In genomic region chr15:103227572-103227971, GRCm38 (mm10) we compare ENCODE assay signal across 28 mouse cellular contexts. TPM values are rescaled to one million over a fixed set of nuclear protein-coding genes. Genes with fewer than 3 reads are reported as not detected.
DNase-seq lines count a peak whose midpoint lies in the region; ATAC-seq and TF ChIP-seq lines count a peak whose summit lies in the region.
"Had no signal": no experiment of that assay in that cellular context is flagged by ENCODE, and none has a peak within 500 bp of the region (broad histone marks: within the 10 kb centered on the region; RNA-seq: fewer than 3 reads in every experiment).

No protein-coding gene starts in this region.

- 85% methylated on average over 2 of the region's 2 CpGs for WGBS in hindbrain, embryonic 13.5 days
- WGBS in hindbrain, postnatal 0 days = 81% methylated on average over 2 of the region's 2 CpGs
- 62% methylated on average over 2 of the region's 2 CpGs for WGBS in stomach, embryonic 15.5 days
- 85% methylated on average over 2 of the region's 2 CpGs for WGBS in midbrain, embryonic 11.5 days

- TF ChIP-seq EP300 in ES-Bruce4 (IDR thresholded peaks at IDR 0.05; ENCODE audit: insufficient read depth, low read depth, low read length) = no peak

- H3K4me1 ChIP-seq in hindbrain, embryonic 13.5 days (replicated peaks) = peaks cover 5% of the 10 kb centered on the region
- H3K4me1 ChIP-seq in hindbrain, postnatal 0 days (ENCODE audit: insufficient read depth, low read length) = no peaks in the 10 kb centered on the region
- no peaks in the 10 kb centered on the region for H3K4me1 ChIP-seq in ES-Bruce4 (ENCODE audit: control insufficient read depth, insufficient read depth, low read length)
- H3K4me1 ChIP-seq in stomach, embryonic 15.5 days = peaks cover 9% of the 10 kb centered on the region; the same call in 1 of the 2 replicates
- H3K4me1 ChIP-seq in midbrain, embryonic 11.5 days (ENCODE audit: control insufficient read depth, insufficient read depth, low read length) = no peaks in the 10 kb centered on the region
- H3K4me1 ChIP-seq: embryonic facial prominence, embryonic 10.5 days; hindbrain, embryonic 12.5 days; neural tube, embryonic 13.5 days had no signal

- DNase-seq in hindbrain, postnatal 0 days (ENCODE audit: low spot score) = no peak
- no peak for DNase-seq in layer of hippocampus, adult 2 months (ENCODE audit: low spot score in 2 of 2)
- no peak for DNase-seq in layer of hippocampus, postnatal 10 days (ENCODE audit: low spot score in 2 of 2)
- DNase-seq in midbrain, embryonic 11.5 days (ENCODE audit: low spot score, missing footprints) = no peak
- DNase-seq: adrenal gland, postnatal 36 days; cerebellum, adult 9-11 months; gastrocnemius, postnatal 25 days; heart, adult 18-20 months; kidney, postnatal 10 days; lung, postnatal 14 days; midbrain, embryonic 14.5 days; retina, postnatal 1 day; right cerebral cortex, postnatal 25 days; spleen, adult 18-20 months had no signal

- H3K9me3 ChIP-seq in hindbrain, embryonic 13.5 days = no peaks in the 10 kb centered on the region
- H3K9me3 ChIP-seq in hindbrain, postnatal 0 days (ENCODE audit: low read length) = no peaks in the 10 kb centered on the region
- H3K9me3 ChIP-seq in ES-Bruce4 (replicated peaks; ENCODE audit: control insufficient read depth, insufficient read depth, low read length, poor library complexity, severe bottlenecking) = no peaks in the 10 kb centered on the region
- H3K9me3 ChIP-seq in stomach, embryonic 15.5 days = no peaks in the 10 kb centered on the region
- no peaks in the 10 kb centered on the region for H3K9me3 ChIP-seq in midbrain, embryonic 11.5 days (ENCODE audit: control insufficient read depth, low read length)
- H3K9me3 ChIP-seq: embryonic facial prominence, embryonic 10.5 days; forebrain, embryonic 10.5 days; heart, embryonic 13.5 days; hindbrain, embryonic 12.5 days; limb, embryonic 13.5 days; liver, embryonic 12.5 days; megakaryocyte, embryonic 14.5 days; neural tube, embryonic 13.5 days had no signal

- no peak overlapping the region for H3K4me2 ChIP-seq in hindbrain, embryonic 13.5 days
- no peak overlapping the region for H3K4me2 ChIP-seq in hindbrain, postnatal 0 days (ENCODE audit: low read depth, low read length)
- H3K4me2 ChIP-seq in stomach, embryonic 15.5 days = no peak overlapping the region; the same call in 1 of the 2 replicates
- H3K4me2 ChIP-seq in midbrain, embryonic 11.5 days = no peak overlapping the region
- H3K4me2 ChIP-seq: heart, embryonic 13.5 days; hindbrain, embryonic 12.5 days; limb, embryonic 13.5 days; liver, embryonic 12.5 days; neural tube, embryonic 13.5 days had no signal

- no peak for TF ChIP-seq POLR2A in ES-Bruce4 (IDR thresholded peaks at IDR 0.05; ENCODE audit: insufficient read depth, low read length)

- H3K4me3 ChIP-seq in hindbrain, embryonic 13.5 days = no peak overlapping the region
- no peak overlapping the region for H3K4me3 ChIP-seq in hindbrain, postnatal 0 days (ENCODE audit: low read length)
- H3K4me3 ChIP-seq in layer of hippocampus, adult 2 months = no peak overlapping the region
- no peak overlapping the region for H3K4me3 ChIP-seq in ES-Bruce4 (ENCODE audit: low read depth, low read length)
- H3K4me3 ChIP-seq in stomach, embryonic 15.5 days (replicated peaks) = no peak overlapping the region
- H3K4me3 ChIP-seq in midbrain, embryonic 11.5 days (ENCODE audit: low read depth, low read length) = no peak overlapping the region
- H3K4me3 ChIP-seq: embryonic facial prominence, embryonic 10.5 days; forebrain, embryonic 10.5 days; heart, embryonic 13.5 days; hindbrain, embryonic 12.5 days; limb, embryonic 13.5 days; liver, embryonic 12.5 days; megakaryocyte, embryonic 14.5 days; neural tube, embryonic 13.5 days had no signal

- H3K27me3 ChIP-seq in hindbrain, embryonic 13.5 days = no peaks in the 10 kb centered on the region
- H3K27me3 ChIP-seq in hindbrain, postnatal 0 days (ENCODE audit: insufficient read depth, low read length) = no peaks in the 10 kb centered on the region
- H3K27me3 ChIP-seq in ES-Bruce4 (ENCODE audit: control insufficient read depth, insufficient read depth, low read length, poor library complexity, severe bottlenecking) = no peaks in the 10 kb centered on the region
- no peaks in the 10 kb centered on the region for H3K27me3 ChIP-seq in stomach, embryonic 15.5 days (replicated peaks)
- no peaks in the 10 kb centered on the region for H3K27me3 ChIP-seq in midbrain, embryonic 11.5 days (ENCODE audit: control insufficient read depth, insufficient read depth, low read length)
- H3K27me3 ChIP-seq: heart, embryonic 13.5 days; hindbrain, embryonic 12.5 days; limb, embryonic 13.5 days; liver, embryonic 12.5 days; megakaryocyte, embryonic 14.5 days; neural tube, embryonic 13.5 days had no signal

- H3K36me3 ChIP-seq in hindbrain, embryonic 13.5 days = no peaks in the 10 kb centered on the region
- no peaks in the 10 kb centered on the region for H3K36me3 ChIP-seq in hindbrain, postnatal 0 days (ENCODE audit: insufficient read depth, low read length)
- H3K36me3 ChIP-seq in ES-Bruce4 (ENCODE audit: control insufficient read depth, insufficient read depth, low read length, poor library complexity, severe bottlenecking) = peaks cover 1% of the 10 kb centered on the region
- no peaks in the 10 kb centered on the region for H3K36me3 ChIP-seq in stomach, embryonic 15.5 days
- no peaks in the 10 kb centered on the region for H3K36me3 ChIP-seq in midbrain, embryonic 11.5 days (ENCODE audit: control insufficient read depth, insufficient read depth, low read length)
- H3K36me3 ChIP-seq: hindbrain, embryonic 12.5 days; neural tube, embryonic 13.5 days had no signal

- ATAC-seq in hindbrain, embryonic 13.5 days (ENCODE audit: low FRiP score) = no peak
- ATAC-seq in hindbrain, postnatal 0 days = no peak
- ATAC-seq in stomach, embryonic 15.5 days (ENCODE audit: insufficient read depth, low FRiP score, low read depth) = no peak
- no peak for ATAC-seq in midbrain, embryonic 11.5 days (ENCODE audit: low FRiP score)
- ATAC-seq: CD4-positive, CD25-positive, alpha-beta regulatory T cell, adult 4 months; forebrain, embryonic 16.5 days; liver, embryonic 12.5 days had no signal

- no peak for TF ChIP-seq CTCF in hindbrain, postnatal 0 days (IDR thresholded peaks at IDR 0.05; ENCODE audit: low read depth)
- no peak for TF ChIP-seq CTCF in layer of hippocampus, adult 2 months (conservative IDR thresholded peaks at IDR 0.05)
- no peak for TF ChIP-seq CTCF in ES-Bruce4 (IDR thresholded peaks at IDR 0.05; ENCODE audit: low read depth, low read length)

- H3K27ac ChIP-seq in hindbrain, embryonic 13.5 days = 0 out of 2 replicates have a peak overlapping the region, but pooled peaks have one; percentile 5
- no peak overlapping the region for H3K27ac ChIP-seq in hindbrain, postnatal 0 days
- H3K27ac ChIP-seq in layer of hippocampus, adult 2 months = peak overlapping the region; percentile 18; the same call in 1 of the 2 replicates
- H3K27ac ChIP-seq in ES-Bruce4 (ENCODE audit: insufficient read depth, low read length) = peak overlapping the region; percentile 24; the same call in 1 of the 2 replicates
- H3K27ac ChIP-seq in stomach, embryonic 15.5 days = peak overlapping the region; percentile 54
- H3K27ac ChIP-seq in midbrain, embryonic 11.5 days (ENCODE audit: low read depth, low read length) = no peak overlapping the region
- H3K27ac ChIP-seq: embryonic facial prominence, embryonic 10.5 days; forebrain, embryonic 10.5 days; heart, embryonic 13.5 days; hindbrain, embryonic 12.5 days; limb, embryonic 13.5 days; liver, embryonic 12.5 days; neural tube, embryonic 13.5 days had no signal

- no peak overlapping the region for H3K9ac ChIP-seq in hindbrain, embryonic 13.5 days
- H3K9ac ChIP-seq in hindbrain, postnatal 0 days (replicated peaks; ENCODE audit: low read length) = no peak overlapping the region
- no peak overlapping the region for H3K9ac ChIP-seq in ES-Bruce4 (ENCODE audit: low read depth, poor library complexity, severe bottlenecking)
- no peak overlapping the region for H3K9ac ChIP-seq in stomach, embryonic 15.5 days
- no peak overlapping the region for H3K9ac ChIP-seq in midbrain, embryonic 11.5 days (ENCODE audit: low read length)
- H3K9ac ChIP-seq: heart, embryonic 13.5 days; hindbrain, embryonic 12.5 days; limb, embryonic 13.5 days; liver, embryonic 12.5 days; neural tube, embryonic 13.5 days had no signal

RNA-seq across cellular contexts. Expression of gene Cbx5, which starts 12.0 kb away (rescaled TPM):
- polyA plus RNA-seq in hindbrain, embryonic 13.5 days (2015; fragmentation: Nextera tagmentation; extraction: Ambion mirVana) = 143 and 144 TPM in 2 replicates
- 125 and 134 TPM in 2 replicates for total RNA-seq in hindbrain, postnatal 0 days (2014; rRNA removed)
- polyA plus RNA-seq in hindbrain, postnatal 0 days (2015; fragmentation: Nextera tagmentation; extraction: Ambion mirVana) = 95.3 and 98.1 TPM in 2 replicates
- total RNA-seq in layer of hippocampus, adult 2 months (2021) = 100 to 1,000 TPM; 179 to 187 TPM
- 100 to 1,000 TPM; 181 to 188 TPM for total RNA-seq in layer of hippocampus, postnatal 10 days (2021)
- 317 and 328 TPM in 2 replicates for polyA plus RNA-seq in ES-Bruce4 (2011; ENCODE audit: insufficient read depth, insufficient read length, low read depth, missing spikeins)
- polyA plus RNA-seq in stomach, embryonic 15.5 days (2015; fragmentation: Nextera tagmentation; extraction: Ambion mirVana) = 91.8 and 97.2 TPM in 2 replicates
- polyA plus RNA-seq in midbrain, embryonic 11.5 days (2014; fragmentation: Nextera tagmentation; extraction: Ambion mirVana) = 206 and 218 TPM in 2 replicates

RNA-seq across cellular contexts. Expression of gene Hnrnpa1, which starts 12.7 kb away (rescaled TPM):
- polyA plus RNA-seq in hindbrain, embryonic 13.5 days (2015; fragmentation: Nextera tagmentation; extraction: Ambion mirVana) = 901 and 926 TPM in 2 replicates
- 117 and 148 TPM in 2 replicates for total RNA-seq in hindbrain, postnatal 0 days (2014; rRNA removed)
- 596 and 630 TPM in 2 replicates for polyA plus RNA-seq in hindbrain, postnatal 0 days (2015; fragmentation: Nextera tagmentation; extraction: Ambion mirVana)
- total RNA-seq in layer of hippocampus, adult 2 months (2021) = 100 to 1,000 TPM; 256 to 265 TPM
- total RNA-seq in layer of hippocampus, postnatal 10 days (2021) = 100 to 1,000 TPM; 399 to 417 TPM
- 1,629 and 1,787 TPM in 2 replicates for polyA plus RNA-seq in ES-Bruce4 (2011; ENCODE audit: insufficient read depth, insufficient read length, low read depth, missing spikeins)
- 664 and 681 TPM in 2 replicates for polyA plus RNA-seq in stomach, embryonic 15.5 days (2015; fragmentation: Nextera tagmentation; extraction: Ambion mirVana)
- 1,348 and 1,391 TPM in 2 replicates for polyA plus RNA-seq in midbrain, embryonic 11.5 days (2014; fragmentation: Nextera tagmentation; extraction: Ambion mirVana)

RNA-seq across cellular contexts. Expression of gene Nfe2, which starts 30.6 kb away (rescaled TPM):
- polyA plus RNA-seq in hindbrain, embryonic 13.5 days (2015; fragmentation: Nextera tagmentation; extraction: Ambion mirVana) = 1.1 and 1.4 TPM in 2 replicates
- 0.63 TPM in 1 of 2 replicates, not detected in the other for total RNA-seq in hindbrain, postnatal 0 days (2014; rRNA removed)
- polyA plus RNA-seq in hindbrain, postnatal 0 days (2015; fragmentation: Nextera tagmentation; extraction: Ambion mirVana) = 0.20 and 0.33 TPM in 2 replicates
- total RNA-seq in layer of hippocampus, adult 2 months (2021) = not detected
- total RNA-seq in layer of hippocampus, postnatal 10 days (2021) = under 1 TPM in 1 of 2 experiments, not detected in 1; 0.39 TPM
- not detected in 2 replicates for polyA plus RNA-seq in ES-Bruce4 (2011; ENCODE audit: insufficient read depth, insufficient read length, low read depth, missing spikeins)
- 7.8 and 15.9 TPM in 2 replicates for polyA plus RNA-seq in stomach, embryonic 15.5 days (2015; fragmentation: Nextera tagmentation; extraction: Ambion mirVana)
- 6.8 and 6.9 TPM in 2 replicates for polyA plus RNA-seq in midbrain, embryonic 11.5 days (2014; fragmentation: Nextera tagmentation; extraction: Ambion mirVana)
- total RNA-seq: gastrocnemius, postnatal 25 days; left cerebral cortex, postnatal 25 days had no signal

RNA-seq across cellular contexts. Expression of gene Copz1, which starts 44.9 kb away (rescaled TPM):
- 219 and 222 TPM in 2 replicates for polyA plus RNA-seq in hindbrain, embryonic 13.5 days (2015; fragmentation: Nextera tagmentation; extraction: Ambion mirVana)
- 149 and 155 TPM in 2 replicates for total RNA-seq in hindbrain, postnatal 0 days (2014; rRNA removed)
- polyA plus RNA-seq in hindbrain, postnatal 0 days (2015; fragmentation: Nextera tagmentation; extraction: Ambion mirVana) = 181 TPM in 2 replicates
- 10 to 100 TPM; 91.0 to 96.2 TPM for total RNA-seq in layer of hippocampus, adult 2 months (2021)
- total RNA-seq in layer of hippocampus, postnatal 10 days (2021) = 100 to 1,000 TPM; 111 to 112 TPM
- 140 and 145 TPM in 2 replicates for polyA plus RNA-seq in ES-Bruce4 (2011; ENCODE audit: insufficient read depth, insufficient read length, low read depth, missing spikeins)
- 248 and 260 TPM in 2 replicates for polyA plus RNA-seq in stomach, embryonic 15.5 days (2015; fragmentation: Nextera tagmentation; extraction: Ambion mirVana)
- 286 and 307 TPM in 2 replicates for polyA plus RNA-seq in midbrain, embryonic 11.5 days (2014; fragmentation: Nextera tagmentation; extraction: Ambion mirVana)

Comparison
In these comparisons a context has a peak if more than half of its experiments do, and no peak if none do; other contexts are left out.
1. H3K27ac ChIP-seq: peak in hindbrain, embryonic 13.5 days (single experiment), layer of hippocampus, adult 2 months (single experiment), ES-Bruce4 (single experiment) and stomach, embryonic 15.5 days (single experiment); none in hindbrain, postnatal 0 days (single experiment) and midbrain, embryonic 11.5 days (single experiment).